Mouse (Mus musculus): Measurements from ENCODE around the gene Nt5m.

Nt5m gene

GRCm38 (mm10) chr11:59906521-59907123 is 67.4 kb downstream of the Nt5m start:
- DNase-seq: no peak

- DNase-seq: no peak
These were observed 69.2 kb downstream of the Nt5m start for GRCm38 (mm10) chr11:59908446-59908845.

- DNase-seq: no peak
These were observed 71.3 kb downstream of the Nt5m start for GRCm38 (mm10) chr11:59910586-59910985.

GRCm38 (mm10) chr11:59911523-59911922 is 72.3 kb downstream of the Nt5m start:
- no peak for DNase-seq

GRCm38 (mm10) chr11:59913702-59914101 is 74.5 kb downstream of the Nt5m start:
- no peak for DNase-seq

GRCm38 (mm10) chr11:59918014-59918413 is 78.8 kb downstream of the Nt5m start:
- no peak for DNase-seq

GRCm38 (mm10) chr11:59919401-59919800 is 80.2 kb downstream of the Nt5m start:
- no peak for DNase-seq

GRCm38 (mm10) chr11:59920331-59920730 is 81.1 kb downstream of the Nt5m start:
- DNase-seq: no peak

- DNase-seq: no peak
These were observed 82.0 kb downstream of the Nt5m start for GRCm38 (mm10) chr11:59921265-59921664.

GRCm38 (mm10) chr11:59930031-59930430 is 90.8 kb downstream of the Nt5m start:
- no peak for DNase-seq
